Mouse (Mus musculus): Measurements from ENCODE around the gene Neil1.

- TF ChIP-seq CTCF (IDR thresholded peaks at IDR 0.05; ENCODE audit: insufficient read depth, low read depth, low read length), result no peak
- no peak for TF ChIP-seq POLR2A (IDR thresholded peaks at IDR 0.05; ENCODE audit: insufficient read depth, low read depth, low read length)
These were observed 18.5 kb downstream of the Neil1 start for GRCm38 (mm10) chr9:57129641-57130040.
